Mouse (Mus musculus) spleen, adult 2 months (tissue): ENCODE measurements around the gene Abracl. TPM values are rescaled to one million over a fixed set of nuclear protein-coding genes. Genes with fewer than 3 reads are reported as not detected.

Experiments
- DNase-seq, 2 experiments: peaks; one replicate each; pipeline versions ENCODE4 v3.0.0 to v3.0.0-alpha.2; 2012 to 2021; ENCODE audit warnings: low spot score in 2 of 2, low read depth in 1 of 2
- H3K27ac ChIP-seq: fragments of 200-500 bp; 2 replicates; pipeline ENCODE4 v1.5.1; 2012; ENCODE audit warnings: low read length, inconsistent platforms; ENCODE audit not compliant: insufficient read depth
- H3K27me3 ChIP-seq: fragments of 200-500 bp; 2 replicates; pipeline ENCODE4 v1.6.1; 2012; ENCODE audit warnings: mild to moderate bottlenecking, moderate library complexity, low read length, inconsistent platforms; ENCODE audit not compliant: control insufficient read depth, insufficient read depth
- H3K36me3 ChIP-seq: fragments of 200-500 bp; 2 replicates; pipeline ENCODE4 v1.6.1; 2012; ENCODE audit warnings: mild to moderate bottlenecking, low read length, inconsistent platforms; ENCODE audit not compliant: control insufficient read depth, insufficient read depth
- H3K4me1 ChIP-seq: fragments of 200-500 bp; 2 replicates; pipeline ENCODE4 v1.6.1; 2011; ENCODE audit warnings: inconsistent platforms; ENCODE audit not compliant: control insufficient read depth, insufficient read depth, insufficient read length
- H3K4me3 ChIP-seq: fragments of 200-500 bp; 2 replicates; pipeline ENCODE4 v1.5.1; 2011; ENCODE audit warnings: mild to moderate bottlenecking, inconsistent platforms; ENCODE audit not compliant: insufficient read depth, insufficient read length; ENCODE audit errors: extremely low read depth
- CTCF ChIP-seq: fragments of 200-500 bp; IDR thresholded peaks from 2 replicates; pipeline ENCODE4 v1.5.1; 2011; ENCODE audit warnings: mild to moderate bottlenecking, inconsistent platforms; ENCODE audit not compliant: insufficient read depth, insufficient read length, insufficient replicate concordance; ENCODE audit errors: extremely low read depth
- POLR2A ChIP-seq: fragments of 200-500 bp; IDR thresholded peaks from 2 replicates; pipeline ENCODE4 v1.6.1; 2011; ENCODE audit warnings: low read depth, low read length, inconsistent platforms
- WGBS: fragments of 180-500 bp; shearing (Covaris S2); methylation state at CpG from one replicate; pipeline ENCODE4 v1.1.7; 2018; 5-methylcytosine and 5-hydroxymethylcytosine counted together
- polyA plus RNA-seq: library from polyadenylated mRNA; depleted of rRNA; stranded (reverse); fragments of >200 nt; gene quantifications from 2 replicates; pipeline ENCODE4 v1.2.3, GENCODE M21; 2012; rRNA removed

The Abracl gene
- 3.5 and 3.7 TPM in 2 replicates for polyA plus RNA-seq

DNA sequence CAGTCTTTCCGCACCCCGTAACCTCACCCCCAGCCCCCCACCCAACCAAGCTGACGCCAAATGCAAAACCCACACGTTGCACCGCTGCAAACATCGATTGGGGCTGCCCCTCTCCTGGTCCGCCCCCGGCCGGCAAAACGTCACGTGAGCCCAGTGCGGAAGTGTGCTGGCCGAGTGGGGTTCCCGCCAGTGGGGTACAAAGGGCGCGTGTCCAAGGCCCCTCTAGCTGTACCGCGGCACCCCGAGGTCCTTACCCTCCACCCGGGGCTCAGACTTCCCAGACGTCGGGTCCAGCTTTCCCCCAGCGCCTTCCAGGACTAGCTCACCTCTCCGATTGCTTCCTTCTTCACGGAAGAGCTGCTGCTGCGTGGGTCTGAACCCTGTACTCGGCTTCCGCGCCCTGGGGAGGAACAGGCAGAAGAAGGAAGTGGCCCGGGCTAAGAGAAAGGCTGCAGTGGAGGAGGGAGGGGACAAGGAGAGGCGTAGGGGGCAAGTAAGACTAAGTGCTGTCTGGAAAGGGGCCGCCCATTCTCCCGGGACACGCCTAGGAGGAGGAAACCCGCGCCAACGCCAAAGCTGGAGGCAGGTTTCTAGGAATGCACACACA, at the start of gene Abracl:
Gene Abracl, minus strand, starts transcription at position 548 of the 607 bp plus-strand sequence.
- peak within 1 kb of the TSS; percentile 99 for H3K27ac ChIP-seq
- H3K4me3 ChIP-seq: peak within 1 kb of the TSS; percentile 98
- peak; percentile 74 to 86 for DNase-seq
- H3K4me1 ChIP-seq: peaks cover 2% of the 10 kb centered on the region; the same call in 1 of the 2 replicates
- peak; percentile 87 for TF ChIP-seq POLR2A
- TF ChIP-seq CTCF: peak; percentile 22; the same call in 1 of the 2 replicates
- WGBS: under 1% methylated on average over 36 of the region's 37 CpGs
- H3K36me3 ChIP-seq: 0 out of 2 replicates have a peak, but pooled peaks cover 3% of the 10 kb centered on the region
- H3K27me3 ChIP-seq: no peaks in the 10 kb centered on the region

- Histone ChIP-seq H3K27ac (no peak overlapping the region), H3K27me3 (no peaks in the 10 kb centered on the region), H3K36me3 (no peaks in the 10 kb centered on the region), H3K4me1 (peaks cover 8% of the 10 kb centered on the region; the same call in 1 of the 2 replicates), H3K4me3 (no peak overlapping the region)
- WGBS: 88% methylated on average over 3 of the region's 3 CpGs
- DNase-seq: no peak
- no peak for TF ChIP-seq CTCF
- no peak for TF ChIP-seq POLR2A
Measured at GRCm38 (mm10) chr10:18072871-18073270, 49.8 kb upstream of the Abracl start.

DNA sequence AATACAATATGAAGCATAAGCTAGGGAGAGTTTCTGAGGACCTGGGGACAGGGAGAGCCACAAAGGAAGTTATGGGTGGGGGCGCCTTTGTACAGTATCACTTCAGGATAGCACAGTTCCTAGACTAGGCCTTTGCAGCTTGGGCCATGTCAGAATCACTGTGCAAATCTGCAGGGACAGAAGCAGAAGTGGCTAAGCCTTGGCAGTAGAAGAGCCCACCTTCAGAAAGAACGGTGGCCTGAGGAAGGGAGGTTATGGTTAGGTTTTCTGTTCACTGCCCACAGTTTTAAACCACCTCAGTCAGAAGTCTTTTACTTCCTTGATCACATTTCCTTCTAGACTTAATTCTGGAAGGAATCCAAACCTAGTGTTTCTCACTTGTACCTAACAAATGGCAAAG, 47.5 kb upstream of the Abracl start:
- Histone ChIP-seq H3K36me3 (no peaks in the 10 kb centered on the region), H3K27ac (no peak overlapping the region), H3K4me3 (no peak overlapping the region), H3K27me3 (no peaks in the 10 kb centered on the region), H3K4me1 (peaks cover 8% of the 10 kb centered on the region; the same call in 1 of the 2 replicates)
- TF ChIP-seq CTCF: no peak
- TF ChIP-seq POLR2A: no peak
- DNase-seq: no peak
- 17% methylated on average over 2 of the region's 2 CpGs for WGBS

- DNase-seq: no peak
- H3K27me3 ChIP-seq: no peaks in the 10 kb centered on the region
- no peak overlapping the region; the same call in 1 of the 2 replicates for H3K27ac ChIP-seq
- TF ChIP-seq POLR2A: no peak
- H3K4me1 ChIP-seq: peaks cover 8% of the 10 kb centered on the region; the same call in 1 of the 2 replicates
- no peak overlapping the region for H3K4me3 ChIP-seq
- H3K36me3 ChIP-seq: no peaks in the 10 kb centered on the region
- WGBS: 44% methylated on average over 3 of the region's 3 CpGs
Measured at GRCm38 (mm10) chr10:18070144-18070543, 47.1 kb upstream of the Abracl start.

DNA sequence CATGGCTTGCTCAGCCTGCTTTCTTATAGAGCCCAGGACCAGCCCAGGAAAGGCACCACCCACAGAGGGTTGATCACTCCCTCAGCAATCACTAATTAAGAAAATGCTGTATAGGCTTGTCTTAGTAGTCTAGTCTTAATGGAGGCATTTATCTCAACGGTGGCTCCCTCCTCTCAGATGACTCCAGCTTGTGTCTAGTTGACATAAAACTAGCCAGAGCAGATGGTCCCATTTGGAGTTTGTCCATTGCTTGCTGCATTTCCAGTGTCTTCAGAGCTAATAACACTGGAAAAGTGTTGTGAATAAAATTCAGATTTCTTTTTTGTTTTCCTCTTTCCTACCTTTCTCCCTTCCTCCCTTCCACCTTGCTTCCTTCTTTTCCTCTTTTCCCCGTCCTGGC, 46.5 kb upstream of the Abracl start:
- TF ChIP-seq CTCF (no peak), POLR2A (no peak)
- H3K27ac ChIP-seq: no peak overlapping the region
- peaks cover 8% of the 10 kb centered on the region; the same call in 1 of the 2 replicates for H3K4me1 ChIP-seq
- WGBS: 76% methylated on average over 2 of the region's 2 CpGs
- no peak overlapping the region for H3K4me3 ChIP-seq
- no peak for DNase-seq
- no peaks in the 10 kb centered on the region for H3K36me3 ChIP-seq
- no peaks in the 10 kb centered on the region for H3K27me3 ChIP-seq

DNA sequence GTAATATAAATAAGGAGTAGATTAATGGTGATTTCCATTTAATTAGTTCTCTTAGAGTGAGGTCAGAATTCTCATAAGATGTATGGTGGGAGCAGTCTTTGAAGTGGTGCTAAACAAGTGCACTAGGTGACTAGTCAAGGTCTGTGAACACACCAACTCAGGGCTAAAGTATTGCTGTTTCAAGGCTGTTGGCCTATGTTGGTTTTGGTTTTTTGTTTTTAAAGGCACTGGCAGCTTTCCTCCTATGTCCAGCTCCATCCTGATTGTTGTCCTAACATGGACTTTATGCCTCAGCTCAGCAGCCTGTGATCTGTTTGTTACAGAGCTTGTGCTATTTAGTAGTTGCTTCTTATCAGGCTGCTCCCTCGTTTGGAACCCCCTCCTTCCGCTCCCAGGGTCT, 45.8 kb upstream of the Abracl start:
- Histone ChIP-seq H3K4me1 (peaks cover 8% of the 10 kb centered on the region; the same call in 1 of the 2 replicates), H3K36me3 (no peaks in the 10 kb centered on the region), H3K4me3 (no peak overlapping the region), H3K27me3 (no peaks in the 10 kb centered on the region), H3K27ac (no peak overlapping the region)
- DNase-seq: no peak
- 89% methylated on average over 2 of the region's 2 CpGs for WGBS
- TF ChIP-seq CTCF (no peak), POLR2A (no peak)

DNA sequence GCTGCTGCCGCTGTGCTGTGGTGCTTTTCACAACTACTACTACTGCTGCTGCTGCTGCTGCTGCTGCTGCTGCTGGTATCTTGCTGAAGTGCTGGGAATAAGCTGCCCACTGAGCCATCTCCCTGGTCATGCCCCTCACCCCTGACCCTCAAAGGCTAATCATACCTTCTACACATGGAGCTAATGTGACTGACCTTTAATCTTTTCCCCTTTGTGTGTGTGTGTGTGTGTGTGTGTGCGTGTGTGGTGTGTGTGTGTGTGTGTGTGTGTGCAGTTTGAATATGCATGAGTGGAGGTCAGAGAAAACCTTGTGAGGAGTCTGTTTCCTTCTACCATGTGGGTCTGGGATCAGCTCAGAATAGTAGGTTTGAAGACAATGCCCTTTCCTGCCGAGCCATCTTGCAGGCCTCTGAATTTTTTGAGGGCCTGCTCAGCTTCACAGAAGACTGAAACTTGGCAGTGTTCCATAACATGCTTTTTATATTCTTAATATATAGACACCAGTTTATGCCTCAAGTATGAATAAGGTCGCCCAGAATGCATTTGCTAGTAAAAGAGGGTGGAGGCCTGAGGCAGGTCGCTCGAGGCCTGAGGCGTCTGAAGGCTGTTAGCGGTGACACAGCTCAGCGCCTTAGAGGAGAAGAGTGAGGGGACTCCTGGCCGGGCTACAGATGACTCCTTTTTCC, 44.8 kb upstream of the Abracl start:
- TF ChIP-seq POLR2A (no peak), CTCF (no peak)
- no peak overlapping the region for H3K27ac ChIP-seq
- H3K4me1 ChIP-seq: peaks cover 8% of the 10 kb centered on the region; the same call in 1 of the 2 replicates
- H3K36me3 ChIP-seq: no peaks in the 10 kb centered on the region
- H3K27me3 ChIP-seq: no peaks in the 10 kb centered on the region
- H3K4me3 ChIP-seq: no peak overlapping the region
- 80% methylated on average over 10 of the region's 10 CpGs for WGBS
- no peak for DNase-seq
